Mouse (Mus musculus) urinary bladder, postnatal 10 days (tissue): ENCODE results near the gene Nkd1.

Experiments
- DNase-seq: peaks from one replicate; pipeline ENCODE4 v3.0.0; 2022; ENCODE audit warnings: low spot score

Nkd1 gene

DNA sequence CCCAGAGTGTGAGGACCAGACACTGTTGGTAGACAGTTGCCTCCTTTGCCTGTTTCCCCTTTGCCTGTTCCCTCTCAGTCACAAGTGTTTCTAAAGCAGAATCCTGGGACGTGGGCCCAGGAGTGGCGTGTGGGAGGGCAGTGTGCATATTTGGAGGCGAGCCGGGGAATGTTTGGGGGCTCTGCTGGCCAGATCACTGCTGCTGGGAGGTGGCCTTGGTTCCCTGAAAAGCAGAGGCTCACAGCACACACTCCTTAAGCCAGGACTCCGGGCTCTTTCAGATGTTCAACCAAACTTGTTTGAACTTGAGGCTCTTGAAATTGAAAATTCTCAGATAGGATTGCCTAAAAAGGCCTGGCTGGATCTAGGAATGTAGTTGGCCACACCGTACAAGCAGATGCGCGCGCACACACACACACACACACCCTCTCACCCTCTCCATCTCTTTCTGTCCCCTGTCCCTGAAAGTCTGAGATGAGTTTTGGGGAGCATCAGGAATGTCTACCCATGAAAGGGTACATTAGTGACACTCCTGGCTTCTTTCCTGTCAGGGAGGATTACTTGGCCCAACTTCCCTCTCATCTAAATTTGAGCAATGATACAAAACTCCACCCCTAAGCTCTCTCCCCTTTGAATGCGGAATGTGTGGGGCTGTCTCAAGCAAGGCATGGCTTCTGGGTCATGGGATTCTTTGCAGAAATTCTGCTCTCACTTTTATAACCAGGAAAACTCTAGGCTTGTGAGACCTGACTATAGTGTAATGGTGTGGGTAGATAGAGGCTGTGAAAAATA, 55.4 kb downstream of the Nkd1 start:
- no peak for DNase-seq

DNA sequence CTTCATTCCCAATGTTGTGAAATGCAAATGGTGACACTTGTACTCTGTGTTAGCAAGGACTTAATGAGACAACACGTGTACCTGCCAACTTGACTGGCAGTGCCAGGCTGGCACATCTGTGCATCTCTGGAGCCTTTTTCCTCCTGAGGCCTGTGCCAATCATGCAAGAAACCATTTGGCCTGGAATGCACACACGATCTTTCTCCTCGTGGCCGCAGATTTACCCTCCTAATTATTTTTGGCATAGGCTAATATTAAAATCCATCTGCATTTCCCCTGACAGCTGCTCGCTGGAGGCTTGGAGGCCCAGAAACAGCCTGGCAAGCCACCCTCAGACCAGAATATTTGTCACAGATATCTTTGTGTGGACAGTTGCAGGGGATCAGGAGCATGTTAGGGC, 56.5 kb downstream of the Nkd1 start:
- no peak for DNase-seq

DNA sequence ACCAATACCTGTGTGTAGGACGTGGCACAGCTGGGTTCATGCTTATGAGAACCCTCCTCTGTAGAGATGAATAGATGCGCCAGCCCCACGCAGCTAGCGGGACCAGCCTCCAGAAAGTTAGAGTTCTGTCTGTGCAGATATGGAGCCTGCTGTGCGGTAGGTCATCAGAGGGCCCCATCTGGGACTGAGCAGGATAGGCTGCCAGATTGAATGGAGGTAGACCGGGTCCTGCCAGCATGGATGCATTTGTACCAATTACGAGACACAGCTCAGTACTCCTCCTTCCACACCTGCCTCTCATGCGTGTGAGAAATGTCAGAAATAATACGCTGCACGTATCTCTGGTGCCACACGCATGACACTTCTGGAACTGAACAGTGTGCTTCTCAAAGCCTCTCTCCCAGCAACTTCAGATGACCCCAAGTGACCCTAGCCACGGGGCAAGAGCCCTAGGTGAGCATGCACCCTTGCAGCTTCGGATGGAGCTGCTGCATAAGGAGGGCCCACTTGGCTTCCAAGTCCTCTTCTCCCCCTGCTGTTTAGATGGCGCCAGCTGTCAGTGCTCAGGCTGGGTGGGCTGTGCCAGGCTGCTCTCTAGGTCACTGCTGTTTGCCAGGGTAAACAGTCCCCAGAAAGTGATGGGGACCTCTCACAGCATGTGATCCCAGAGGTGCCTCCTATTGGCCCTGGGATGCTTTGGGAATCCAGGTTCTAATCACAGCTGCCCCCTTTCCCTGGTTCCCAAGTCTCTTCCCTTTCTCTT, 57.4 kb downstream of the Nkd1 start:
- DNase-seq: no peak

DNA sequence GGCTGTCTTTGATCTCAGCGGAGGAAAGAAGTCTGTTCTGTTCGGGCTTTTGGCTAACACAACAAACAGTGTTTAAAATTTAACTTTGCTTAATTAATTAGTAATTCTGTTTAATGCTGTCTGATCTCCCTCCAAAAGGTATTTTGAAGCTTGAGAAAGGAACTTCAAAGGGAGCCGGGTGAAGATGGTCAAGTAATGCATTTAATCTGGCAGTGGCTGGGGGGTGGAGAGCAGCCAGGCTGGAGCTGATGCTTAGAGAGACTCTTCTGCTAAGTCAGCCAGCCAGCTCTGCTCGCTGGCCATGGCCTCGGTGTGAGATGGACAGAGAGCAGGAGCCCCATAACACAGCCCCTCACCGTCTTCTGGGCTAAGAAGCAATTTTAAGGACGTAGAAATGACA, 58.1 kb downstream of the Nkd1 start:
- DNase-seq: no peak

DNA sequence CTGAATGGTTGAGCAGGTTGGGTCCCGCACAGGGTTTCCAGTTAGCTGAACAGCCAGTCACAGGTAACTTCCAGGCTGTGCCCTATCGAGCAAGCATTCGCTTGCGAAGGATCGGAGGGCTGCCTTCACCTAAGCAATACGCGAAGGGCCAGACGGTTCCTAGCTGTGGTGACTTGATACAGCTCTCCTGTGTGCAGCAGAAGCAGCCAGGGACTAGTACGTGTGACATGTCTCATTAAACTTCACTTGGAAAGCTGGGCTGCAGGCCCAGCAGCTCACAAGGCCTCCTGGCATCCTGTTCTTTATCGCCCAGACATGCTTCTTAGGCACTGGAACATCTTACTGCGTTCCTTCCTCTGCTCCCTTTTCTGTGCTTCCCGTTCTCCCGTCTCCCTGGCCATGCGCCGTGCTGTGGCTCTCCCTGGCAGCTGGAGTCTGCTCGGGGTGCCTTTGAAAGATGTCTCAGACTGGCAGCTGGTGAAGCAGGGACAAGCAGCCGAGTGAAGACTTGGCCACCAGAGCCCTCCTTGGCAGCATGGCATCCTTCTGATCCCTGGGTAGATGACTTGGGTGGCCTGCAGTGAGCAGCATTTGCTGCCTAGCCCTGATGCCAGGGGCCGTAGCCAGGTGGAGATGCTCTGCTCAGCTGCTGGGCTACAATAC, 58.6 kb downstream of the Nkd1 start:
- DNase-seq: no peak

DNA sequence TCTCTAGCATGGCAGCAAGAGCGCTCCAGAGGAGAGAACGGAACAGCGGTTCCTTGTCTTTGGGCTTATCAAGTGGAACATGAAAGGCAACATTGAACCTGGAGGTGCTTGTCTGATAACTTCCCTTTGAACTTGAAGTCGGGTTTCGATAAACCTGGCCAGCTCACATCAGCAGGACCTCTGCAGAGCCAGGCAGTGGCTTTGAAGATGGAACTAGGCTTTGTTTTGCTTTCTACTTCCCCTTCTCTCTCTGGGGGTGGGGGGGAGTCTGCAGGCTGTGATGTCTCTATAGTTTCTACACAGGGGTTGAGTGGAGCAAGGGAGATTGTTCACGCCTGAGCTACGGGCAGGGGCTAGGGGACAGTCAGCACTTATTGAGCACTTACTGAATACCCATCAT, 59.6 kb downstream of the Nkd1 start:
- DNase-seq: no peak

DNA sequence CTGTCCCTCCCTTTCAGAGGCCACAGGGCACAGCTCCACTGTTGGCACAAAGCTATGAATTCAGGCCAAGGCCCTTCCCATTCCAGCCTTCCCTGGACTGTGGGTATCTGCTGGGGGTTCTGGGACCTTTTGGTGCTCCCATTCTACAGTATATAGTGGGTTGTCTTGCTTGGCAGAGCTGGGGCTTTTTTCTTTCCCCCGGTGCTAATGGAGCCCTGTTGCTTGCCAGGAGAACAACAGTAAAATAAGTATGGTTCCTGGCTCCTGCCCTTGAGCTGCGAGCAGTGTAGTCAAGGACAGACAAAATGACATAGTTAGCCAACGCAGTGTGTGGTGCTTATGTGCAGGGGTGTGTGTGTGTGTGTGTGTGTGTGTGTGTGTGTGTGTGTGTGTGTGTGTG, 62.7 kb downstream of the Nkd1 start:
- no peak for DNase-seq

DNA sequence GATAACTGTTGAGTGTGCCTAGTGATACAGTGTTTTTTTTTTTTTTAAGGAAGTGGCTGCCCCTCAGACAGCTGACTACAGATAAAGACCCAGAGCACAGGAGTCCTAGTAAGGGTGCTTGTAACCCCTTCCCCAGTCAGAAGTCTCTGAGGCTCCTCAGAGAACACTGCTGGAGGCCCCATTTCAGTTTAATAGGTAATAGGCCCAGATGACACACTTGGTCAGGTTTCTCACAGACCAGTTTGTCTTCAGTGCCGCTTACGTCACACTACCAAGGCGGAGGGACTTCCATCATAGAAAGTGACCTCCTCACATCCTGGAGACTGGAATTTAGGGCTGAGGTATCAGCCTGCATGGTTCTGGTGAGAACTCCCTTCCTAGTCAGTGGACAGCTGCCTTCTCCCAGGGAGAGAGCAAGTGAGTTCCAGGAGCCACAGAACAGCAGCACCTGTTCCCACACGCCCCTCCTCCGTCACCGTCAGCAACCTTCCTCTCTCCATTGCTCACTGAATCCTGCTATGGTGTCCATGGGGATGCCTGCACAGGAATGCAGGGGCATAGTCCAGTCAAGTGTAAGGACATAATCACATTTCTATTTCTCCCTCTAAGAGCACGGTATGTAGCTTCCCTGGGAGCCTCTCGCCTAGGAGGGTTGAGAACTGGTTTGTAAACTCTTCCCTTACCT, 67.2 kb downstream of the Nkd1 start:
- no peak for DNase-seq

DNA sequence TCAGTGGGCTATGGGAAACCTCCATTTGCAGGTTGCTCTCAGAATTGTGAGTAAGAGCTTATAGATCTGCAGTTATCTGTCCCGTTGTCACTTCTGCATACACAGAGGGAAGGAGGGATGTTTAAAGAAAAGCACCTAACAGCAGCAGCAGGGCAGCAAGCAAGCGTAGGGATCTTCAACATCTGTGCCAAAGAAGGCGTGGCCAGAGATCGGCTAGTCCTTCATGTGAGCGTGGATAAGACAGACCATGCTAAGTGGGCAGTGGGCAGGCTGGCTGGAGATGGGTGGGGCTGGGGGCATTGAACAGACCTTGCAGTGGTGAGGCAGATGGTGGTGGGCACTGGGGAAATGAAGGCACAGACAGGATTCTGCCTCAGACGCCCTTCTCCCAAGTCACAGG, 69.1 kb downstream of the Nkd1 start:
- no peak for DNase-seq

DNA sequence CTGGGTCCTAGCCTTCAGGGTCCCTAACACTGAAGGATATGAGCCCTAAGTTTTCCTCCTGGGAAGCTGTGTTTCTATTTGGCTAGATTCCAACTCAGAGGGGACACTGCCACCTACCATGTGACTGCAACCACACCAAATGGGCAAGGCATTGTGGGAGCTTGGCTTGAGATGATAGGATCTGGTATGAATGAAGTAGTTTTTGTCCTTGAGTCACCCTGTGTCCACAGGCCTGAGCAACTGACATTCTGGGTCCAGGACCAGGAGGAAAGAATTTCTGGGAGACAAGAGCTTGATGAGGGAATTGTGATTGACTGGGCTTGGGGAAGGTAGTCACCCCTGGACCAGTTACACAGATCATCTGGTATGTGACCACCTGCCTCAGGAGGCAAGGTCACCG, 72.8 kb downstream of the Nkd1 start:
- no peak for DNase-seq

DNA sequence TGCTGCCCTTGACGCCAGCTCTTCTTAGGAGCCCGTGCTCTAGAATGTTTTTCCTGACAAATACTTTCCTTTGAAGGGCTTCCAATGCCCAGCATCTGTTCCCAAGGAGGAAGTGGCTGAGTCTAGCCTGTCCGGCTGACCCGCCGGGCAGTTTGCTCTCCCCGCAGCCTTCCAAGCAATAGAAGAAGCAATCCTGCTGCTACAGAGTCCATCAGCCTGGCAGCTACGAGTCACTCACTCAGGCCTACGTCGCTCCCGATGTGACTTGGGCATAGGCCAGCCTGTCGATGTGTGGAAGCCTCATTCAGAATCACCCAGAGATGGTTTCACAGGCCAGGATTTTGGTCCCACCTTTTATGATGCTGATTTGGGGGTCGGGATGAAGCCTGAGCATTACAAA, 74.9 kb downstream of the Nkd1 start:
- no peak for DNase-seq

DNA sequence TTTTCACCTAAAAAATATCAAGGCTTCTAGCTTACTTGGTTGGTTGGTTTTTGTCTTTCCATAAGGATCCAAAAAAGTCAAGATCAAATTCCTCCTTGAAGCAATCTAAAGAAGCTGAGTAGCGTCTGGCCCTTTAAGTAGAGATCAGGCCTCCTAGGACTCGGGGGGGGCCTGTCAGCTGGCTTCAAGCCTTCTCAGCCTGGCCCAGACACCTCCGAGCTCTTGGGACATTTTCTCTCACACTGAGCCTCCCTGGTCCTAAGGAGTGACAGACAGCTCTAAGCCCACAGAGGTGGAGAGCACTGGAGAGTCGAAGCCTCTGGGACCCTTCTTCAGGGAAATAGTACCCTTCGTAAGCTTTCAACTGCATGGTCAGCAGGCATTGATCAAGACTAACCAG, 77.4 kb downstream of the Nkd1 start:
- DNase-seq: no peak

DNA sequence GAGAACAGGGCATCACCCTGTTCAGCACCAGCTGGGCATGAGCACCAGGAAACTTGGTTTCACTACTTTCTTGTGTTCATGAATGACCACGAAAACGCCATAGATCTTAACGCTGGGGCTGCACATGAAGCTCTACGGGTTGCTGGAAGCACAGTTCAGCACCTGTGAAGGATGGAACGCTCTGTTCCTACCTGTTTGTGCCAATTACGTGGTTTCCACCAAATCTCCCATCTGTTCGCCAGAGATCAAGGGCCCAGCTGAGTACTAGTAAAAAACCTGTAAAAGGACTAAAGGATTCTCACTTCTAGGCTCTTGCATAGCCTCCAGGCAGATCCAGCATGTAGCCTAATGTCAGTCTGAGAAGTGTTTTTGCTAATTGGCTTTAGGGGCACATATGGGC, 78.3 kb downstream of the Nkd1 start:
- DNase-seq: no peak

DNA sequence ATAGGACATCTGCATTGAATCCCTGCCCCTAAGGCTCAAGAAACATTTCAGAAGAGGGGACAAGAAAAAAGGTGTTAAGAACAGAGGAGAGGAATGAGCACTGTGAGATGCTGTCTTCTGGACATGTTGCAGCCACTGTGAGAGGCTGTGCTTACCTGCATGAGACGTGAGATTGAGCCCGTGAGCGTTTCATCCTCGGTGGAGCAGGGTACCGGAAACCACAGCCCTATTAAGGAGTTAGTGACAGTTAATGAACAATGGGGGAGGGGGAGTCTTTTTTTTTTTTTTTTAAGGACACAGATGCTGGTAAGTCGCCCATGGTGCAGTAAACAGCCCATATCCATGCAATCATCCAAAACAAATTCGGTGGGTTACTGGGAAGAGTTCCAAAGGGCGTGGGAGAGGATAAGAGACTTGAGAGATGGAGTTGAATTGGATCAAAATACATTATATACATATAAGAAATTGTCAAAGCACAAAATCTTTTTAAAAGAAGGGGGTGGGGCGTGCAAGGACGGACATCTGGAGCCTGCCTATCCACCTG, 82.4 kb downstream of the Nkd1 start:
- DNase-seq: no peak

DNA sequence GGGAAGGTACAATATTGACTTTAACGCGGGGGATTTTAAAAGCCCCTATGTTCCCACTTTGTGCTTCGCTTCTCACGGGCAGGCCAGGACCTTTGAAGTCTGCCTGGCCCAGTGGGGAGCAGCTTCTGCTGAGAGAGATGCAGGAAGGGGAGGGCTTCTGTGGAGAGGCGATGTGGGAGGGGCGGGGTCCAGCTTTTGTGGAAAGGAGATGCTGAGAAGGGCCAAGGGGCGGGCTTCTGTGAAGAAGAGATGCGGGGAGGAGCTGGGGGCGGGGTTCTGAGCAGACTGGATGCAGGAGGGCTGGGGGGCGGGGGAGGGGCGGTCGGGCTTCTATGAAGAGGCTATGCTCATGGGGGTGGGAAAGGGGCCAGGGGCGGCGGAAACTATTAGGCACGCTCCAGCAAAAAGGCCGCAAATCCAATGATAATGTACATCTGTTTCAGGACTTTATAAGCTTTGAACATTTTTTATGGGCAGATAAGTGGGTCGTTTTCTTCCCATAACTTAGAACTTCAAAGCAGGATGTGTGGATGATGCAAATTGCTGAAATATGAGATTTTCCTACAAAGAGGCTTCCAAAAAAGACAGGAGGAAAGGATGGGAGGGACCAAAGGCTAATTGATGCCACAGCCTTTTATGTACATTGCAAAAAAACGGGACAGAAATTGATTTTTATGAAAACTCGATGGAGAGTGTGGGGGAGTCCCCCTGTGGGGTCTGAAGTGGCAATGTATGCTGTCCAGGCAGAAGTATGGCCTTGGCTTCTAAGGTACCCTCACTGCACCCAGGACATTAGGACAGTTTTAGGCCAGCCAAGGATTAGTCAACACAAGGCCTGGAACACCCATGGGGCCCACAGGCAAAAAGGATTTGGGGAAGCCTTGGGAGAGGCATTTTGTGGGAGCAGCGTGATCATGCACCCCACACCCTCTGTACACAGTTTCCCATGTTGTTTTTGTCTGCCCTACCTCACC, 83.2 kb downstream of the Nkd1 start:
- no peak for DNase-seq

DNA sequence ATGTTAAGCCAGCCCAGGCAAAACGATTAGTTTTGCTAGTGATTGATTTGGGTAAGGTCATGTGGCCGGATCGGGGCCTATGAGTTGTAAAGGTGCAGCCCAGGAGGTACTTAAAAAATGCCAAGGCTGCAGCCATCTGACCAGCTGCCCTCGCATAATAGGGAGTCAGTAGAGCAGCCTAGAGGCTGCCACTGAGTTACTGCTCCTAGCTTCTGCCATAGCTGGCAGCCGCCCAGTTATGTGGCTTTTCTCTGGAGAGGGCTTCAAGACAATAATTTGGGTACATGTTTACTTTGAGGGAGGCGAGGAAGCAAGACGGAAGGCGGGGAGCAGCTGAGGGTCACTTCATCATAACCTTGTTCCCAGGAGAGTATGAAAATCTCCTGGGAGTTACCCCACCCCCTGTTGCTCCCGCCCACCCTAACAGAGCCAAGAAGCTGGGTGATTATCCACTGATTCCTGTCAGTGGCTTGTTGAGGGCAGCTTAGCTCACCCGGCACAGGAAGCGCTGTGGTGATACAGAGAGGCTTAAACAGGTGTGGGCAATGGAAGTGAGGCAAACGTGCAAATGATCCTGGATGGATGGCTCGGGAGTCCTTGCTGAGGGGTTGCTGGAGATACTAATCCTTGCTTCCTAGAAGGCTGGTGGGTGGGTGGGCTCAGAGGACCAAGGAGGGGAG, 84.3 kb downstream of the Nkd1 start:
- no peak for DNase-seq

DNA sequence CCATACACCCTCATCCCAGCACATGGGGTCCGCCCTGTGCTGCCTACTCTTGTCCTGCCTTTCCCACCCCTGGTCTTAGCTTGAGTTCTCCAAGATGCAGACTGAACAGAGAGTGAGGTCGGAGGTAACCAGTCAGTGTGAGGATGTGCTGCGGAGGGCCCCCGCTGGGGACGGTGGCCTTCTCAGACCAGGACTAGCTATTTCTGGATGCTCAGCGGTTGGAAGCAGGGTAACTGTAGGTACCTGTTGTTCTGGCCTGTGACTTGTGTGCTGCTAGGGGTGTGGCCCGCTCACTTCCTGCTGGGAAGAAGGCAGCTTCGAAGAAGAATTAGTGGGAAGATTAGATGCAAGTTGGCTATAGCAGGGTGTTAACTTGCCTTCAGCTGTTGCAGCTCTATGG, 87.9 kb downstream of the Nkd1 start:
- no peak for DNase-seq

DNA sequence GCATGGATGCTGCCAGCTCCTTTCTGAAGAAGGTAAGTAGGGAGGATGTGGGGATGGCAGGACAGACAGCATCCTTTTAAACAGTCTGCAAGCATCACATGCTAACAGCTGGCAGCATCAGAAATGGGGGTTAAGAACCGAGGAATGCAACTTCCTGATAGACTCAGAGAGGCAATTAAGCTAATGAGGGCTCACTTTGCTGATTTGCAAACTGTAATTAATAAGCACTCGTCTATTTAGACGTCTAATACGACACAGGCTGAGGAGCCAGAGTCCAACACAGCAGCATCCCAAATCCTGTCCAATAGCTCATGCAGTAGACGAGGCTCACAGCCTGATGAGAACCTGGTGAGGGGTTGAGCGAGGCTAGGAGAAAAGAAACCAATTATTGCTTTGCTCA, 89.1 kb downstream of the Nkd1 start:
- DNase-seq: no peak

DNA sequence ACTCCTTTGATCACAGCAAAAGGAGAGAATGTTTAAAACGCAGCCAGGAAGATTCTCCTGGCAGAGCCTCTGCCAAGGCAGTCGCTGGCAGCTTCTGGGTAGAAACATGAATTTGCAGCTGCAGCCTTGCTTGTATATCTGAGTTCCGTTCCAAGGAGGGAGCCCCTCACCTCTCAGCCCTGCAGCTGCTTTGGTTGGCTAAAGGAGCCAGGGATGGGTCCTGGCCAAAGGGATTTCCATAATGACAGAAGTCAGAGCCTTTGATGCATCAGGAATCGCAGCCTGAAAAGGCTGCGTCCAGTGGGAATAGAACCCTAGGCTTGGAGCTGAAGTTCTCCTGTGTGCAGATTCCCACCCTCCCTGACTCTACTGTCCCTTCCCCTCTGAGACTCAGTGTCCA, 93.8 kb downstream of the Nkd1 start:
- DNase-seq: no peak

DNA sequence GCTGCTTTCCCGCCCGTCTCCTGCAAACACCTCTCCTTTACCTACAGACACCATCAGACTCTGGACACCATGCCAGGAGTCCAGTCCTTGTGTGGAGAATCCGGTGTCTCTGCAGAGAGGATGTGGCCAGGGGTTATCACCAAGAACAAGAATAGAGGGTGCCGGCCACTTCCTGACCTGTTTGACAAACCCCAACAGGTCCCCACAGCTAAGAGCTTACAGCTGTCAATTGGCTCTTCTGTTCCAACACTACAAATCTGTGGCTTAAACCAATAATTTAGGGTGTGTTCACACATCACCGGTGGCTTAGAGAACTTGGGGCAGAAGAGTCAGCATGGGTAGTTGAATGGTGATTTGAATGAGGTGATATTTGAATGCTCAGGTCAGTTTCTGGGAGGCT, 97.5 kb downstream of the Nkd1 start:
- no peak for DNase-seq

DNA sequence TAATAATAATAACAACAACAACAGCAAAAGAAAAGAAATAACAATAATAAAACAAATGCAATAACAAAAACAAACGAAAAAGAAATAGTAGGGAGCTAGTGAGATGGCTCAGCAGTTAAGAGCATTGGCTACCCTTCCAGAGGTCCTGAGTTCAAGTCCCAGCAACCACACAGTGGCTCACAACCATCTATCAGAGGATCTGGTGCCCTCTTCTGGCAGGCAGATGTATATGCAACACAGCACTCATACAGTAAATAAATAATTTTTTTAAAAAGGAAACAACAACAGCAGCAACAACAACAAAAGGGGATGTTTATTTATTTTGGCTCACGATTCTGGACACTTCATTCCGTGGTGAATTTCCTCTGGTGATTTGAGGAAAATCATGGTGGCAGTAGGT, 98.4 kb downstream of the Nkd1 start:
- DNase-seq: no peak
